Mouse (Mus musculus) CD4-positive, CD25-positive, alpha-beta regulatory T cell (primary cell): ENCODE results near the gene Islr2. TPM values are rescaled to one million over a fixed set of nuclear protein-coding genes. Genes with fewer than 3 reads are reported as not detected.

Source experiments
- polyA plus RNA-seq: library from polyadenylated mRNA; unstranded; fragments of 100-300 nt; shearing (Covaris generic); gene quantifications from one replicate; pipeline ENCODE4 v1.2.1, GENCODE M21; 2017

The Islr2 gene
- polyA plus RNA-seq: 0.12 TPM

GRCm38 (mm10) chr9:58203516-58204447 lies at the start of gene Islr2, which contains the start of gene Islr:
TSS of gene Islr2 (minus strand) at chr9:58204319.
TSS of gene Islr (minus strand) at chr9:58204306.

GRCm38 (mm10) chr9:58253033-58253804 lies 49.1 kb upstream of the Islr2 start, which contains the start of gene Stoml1:
TSS of gene Stoml1 (plus strand) at chr9:58253164.

GRCm38 (mm10) chr9:58249592-58250192 lies 45.6 kb upstream of the Islr2 start, which contains the start of gene Pml:
TSS of gene Pml (minus strand) at chr9:58249786.

Other genes starting within 250 kb of the Islr2 start
- gene Cyp11a1, start 197.9 kb downstream of the Islr2 start, polyA plus RNA-seq: not detected
- gene Stra6, start 140.5 kb downstream of the Islr2 start, polyA plus RNA-seq: 9.7 TPM
- gene Ccdc33, start 85.5 kb downstream of the Islr2 start, polyA plus RNA-seq: 0.35 TPM
- 1.3 TPM for gene Islr, start within 50 bp of the Islr2 start, polyA plus RNA-seq
- 63.6 TPM for gene Pml, start 45.5 kb upstream of the Islr2 start, polyA plus RNA-seq
- 32.8 TPM for gene Stoml1, start 48.8 kb upstream of the Islr2 start, polyA plus RNA-seq
- not detected for gene Loxl1, start 108.9 kb upstream of the Islr2 start, polyA plus RNA-seq
- gene Tbc1d21, start 166.1 kb upstream of the Islr2 start, polyA plus RNA-seq: not detected